In genomic region chr2:45357266-45357665, GRCm38 (mm10) we compare ENCODE assay signal across 24 mouse cellular contexts.
DNase-seq lines count a peak whose midpoint lies in the region; ATAC-seq lines count a peak whose summit lies in the region.
"Had no signal": no experiment of that assay in that cellular context is flagged by ENCODE, and none has a peak within 500 bp of the region (broad histone marks: within the 10 kb centered on the region; RNA-seq: fewer than 3 reads in every experiment).

No protein-coding gene starts in this region.

- peak; percentile 45 for DNase-seq in layer of hippocampus, adult 11-12 months (ENCODE audit: low spot score)
- DNase-seq in layer of hippocampus, adult 9-10 months (ENCODE audit: low spot score), result no peak
- DNase-seq in right cerebral cortex, adult 18-20 months, result peak; percentile 12
- no peak for DNase-seq in right cerebral cortex, adult 2 months (ENCODE audit: low spot score in 2 of 2)
- DNase-seq in forebrain, embryonic 14.5 days (ENCODE audit: low spot score), result peak; percentile 56
- peak; percentile 15 for DNase-seq in testis, postnatal 14 days (ENCODE audit: low spot score)
- no peak for DNase-seq in heart, adult 8-10 months (ENCODE audit: low spot score)
- DNase-seq: cerebellum, adult 8-10 months; gastrocnemius, postnatal 36 days; heart, postnatal 14 days; kidney, adult 2 months; kidney, postnatal 14 days; liver, embryonic 13.5 days; lung, postnatal 4 days; thymus, postnatal 14 days had no signal

- no peak overlapping the region for H3K9ac ChIP-seq in forebrain, embryonic 14.5 days (ENCODE audit: low read length)
- H3K9ac ChIP-seq: embryonic facial prominence, embryonic 13.5 days; heart, embryonic 12.5 days; hindbrain, embryonic 12.5 days; limb, embryonic 13.5 days; liver, embryonic 13.5 days; lung, embryonic 15.5 days; stomach, embryonic 15.5 days had no signal

- H3K4me3 ChIP-seq in forebrain, embryonic 14.5 days (ENCODE audit: low read depth, low read length), result no peak overlapping the region
- H3K4me3 ChIP-seq: embryonic facial prominence, embryonic 13.5 days; heart, embryonic 12.5 days; hindbrain, embryonic 12.5 days; limb, embryonic 13.5 days; liver, embryonic 13.5 days; lung, embryonic 15.5 days; midbrain, embryonic 10.5 days; stomach, embryonic 15.5 days had no signal

- peaks cover 12% of the 10 kb centered on the region; the same call in 1 of the 2 replicates for H3K4me1 ChIP-seq in forebrain, embryonic 14.5 days (ENCODE audit: control insufficient read depth, insufficient read depth, low read length)
- H3K4me1 ChIP-seq: heart, embryonic 12.5 days; hindbrain, embryonic 12.5 days; liver, embryonic 13.5 days; midbrain, embryonic 10.5 days; stomach, embryonic 15.5 days had no signal

- ATAC-seq in forebrain, embryonic 14.5 days, result peak; percentile 21; the same call in 1 of the 2 replicates
- ATAC-seq in granulocyte monocyte progenitor cell, adult 5-6 weeks (replicated peaks; ENCODE audit: poor library complexity, severe bottlenecking), result no peak

- peak overlapping the region; percentile 16 for H3K4me2 ChIP-seq in forebrain, embryonic 14.5 days (ENCODE audit: low read length)
- H3K4me2 ChIP-seq: heart, embryonic 12.5 days; hindbrain, embryonic 12.5 days; limb, embryonic 13.5 days; liver, embryonic 13.5 days; lung, embryonic 15.5 days; stomach, embryonic 15.5 days had no signal

- H3K27me3 ChIP-seq in forebrain, embryonic 14.5 days (replicated peaks; ENCODE audit: control insufficient read depth, insufficient read depth, low read length), result no peaks in the 10 kb centered on the region
- H3K27me3 ChIP-seq: CH12.LX; embryonic facial prominence, embryonic 13.5 days; heart, embryonic 12.5 days; hindbrain, embryonic 12.5 days; limb, embryonic 13.5 days; liver, embryonic 13.5 days; lung, embryonic 15.5 days; stomach, embryonic 15.5 days had no signal

- WGBS in forebrain, embryonic 14.5 days, result 11% methylated on average over 7 of the region's 7 CpGs

- no peaks in the 10 kb centered on the region for H3K36me3 ChIP-seq in forebrain, embryonic 14.5 days (ENCODE audit: control insufficient read depth, insufficient read depth, low read length)
- H3K36me3 ChIP-seq: embryonic facial prominence, embryonic 13.5 days; heart, embryonic 12.5 days; hindbrain, embryonic 12.5 days; limb, embryonic 13.5 days; liver, embryonic 13.5 days; lung, embryonic 15.5 days; midbrain, embryonic 10.5 days; stomach, embryonic 15.5 days had no signal

- H3K27ac ChIP-seq in forebrain, embryonic 14.5 days (ENCODE audit: low read depth, low read length), result no peak overlapping the region
- H3K27ac ChIP-seq: embryonic facial prominence, embryonic 13.5 days; hindbrain, embryonic 12.5 days; limb, embryonic 13.5 days; liver, embryonic 13.5 days; lung, embryonic 15.5 days; midbrain, embryonic 10.5 days; stomach, embryonic 15.5 days had no signal

- H3K9me3 ChIP-seq in forebrain, embryonic 14.5 days (replicated peaks; ENCODE audit: control insufficient read depth, low read length), result no peaks in the 10 kb centered on the region
- H3K9me3 ChIP-seq: embryonic facial prominence, embryonic 13.5 days; heart, embryonic 12.5 days; hindbrain, embryonic 12.5 days; limb, embryonic 13.5 days; liver, embryonic 13.5 days; lung, embryonic 15.5 days; midbrain, embryonic 10.5 days; stomach, embryonic 15.5 days had no signal

Comparison
In these comparisons a context has a peak if more than half of its experiments do, and no peak if none do; other contexts are left out.
1. DNase-seq: peak in layer of hippocampus, adult 11-12 months (single experiment), right cerebral cortex, adult 18-20 months (single experiment), forebrain, embryonic 14.5 days (single experiment) and testis, postnatal 14 days (single experiment); none in layer of hippocampus, adult 9-10 months (single experiment), right cerebral cortex, adult 2 months (0 of 2) and heart, adult 8-10 months (single experiment).